Mouse (Mus musculus) frontal cortex, postnatal 10 days (tissue): ENCODE results near the gene Mecom.

Experiments used
- DNase-seq, 2 experiments: peaks; one replicate each; pipeline ENCODE4 v3.0.0; 2022; ENCODE audit warnings: low spot score in 2 of 2, mixed read lengths in 1 of 2

The Mecom gene

DNA sequence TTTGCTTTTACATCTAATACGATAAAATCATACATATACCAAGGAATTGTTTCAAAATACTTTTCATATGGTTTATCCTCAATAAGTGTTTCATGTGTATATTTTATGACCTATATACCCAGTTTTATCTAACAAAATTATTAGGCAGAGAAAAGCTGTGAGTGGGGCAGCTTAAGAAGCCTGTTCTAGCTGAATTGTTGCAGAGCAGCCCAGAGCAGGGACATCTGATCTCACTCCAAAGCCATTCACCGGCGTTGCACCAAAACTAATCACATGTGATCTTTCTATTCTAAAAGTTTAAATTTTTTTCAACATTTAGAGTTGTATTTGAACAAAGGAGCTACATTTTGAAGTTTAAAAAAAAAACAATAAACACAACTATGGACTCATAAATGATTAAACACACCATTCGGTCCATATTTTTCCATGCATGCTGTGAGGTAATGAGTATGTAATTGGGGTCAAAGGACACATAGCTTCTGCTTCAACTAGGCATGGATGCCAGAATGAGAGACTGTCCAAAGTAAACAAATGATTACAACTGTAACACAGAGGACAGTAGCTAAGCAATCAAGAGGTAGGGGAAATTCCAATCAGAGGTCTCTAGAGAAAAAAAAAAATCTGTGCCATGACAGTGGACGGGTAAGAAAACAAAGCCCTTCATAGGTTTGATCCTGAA, 64.7 kb downstream of the Mecom start:
- no peak for DNase-seq

DNA sequence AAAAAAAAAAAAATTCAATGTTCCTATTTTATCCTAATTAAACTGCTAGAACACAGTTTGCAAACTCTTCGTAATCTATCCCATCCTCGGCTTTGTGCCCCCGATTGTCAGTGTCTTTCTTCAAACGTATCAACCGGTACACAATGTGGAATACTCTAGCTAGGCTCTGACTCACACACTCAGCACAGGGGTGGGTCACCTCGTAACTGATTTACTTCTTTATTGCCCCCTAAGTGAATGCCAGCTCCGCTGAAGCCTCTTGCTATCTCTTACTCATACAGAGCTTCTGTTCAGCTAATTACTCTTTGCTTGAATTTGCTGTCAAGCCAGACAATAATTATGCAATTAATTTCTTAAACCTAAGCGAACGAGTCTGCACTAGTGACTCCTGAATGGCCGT, 66.1 kb downstream of the Mecom start:
- DNase-seq = no peak

- no peak for DNase-seq
These were observed 67.3 kb downstream of the Mecom start for GRCm38 (mm10) chr3:30480551-30480950.

DNA sequence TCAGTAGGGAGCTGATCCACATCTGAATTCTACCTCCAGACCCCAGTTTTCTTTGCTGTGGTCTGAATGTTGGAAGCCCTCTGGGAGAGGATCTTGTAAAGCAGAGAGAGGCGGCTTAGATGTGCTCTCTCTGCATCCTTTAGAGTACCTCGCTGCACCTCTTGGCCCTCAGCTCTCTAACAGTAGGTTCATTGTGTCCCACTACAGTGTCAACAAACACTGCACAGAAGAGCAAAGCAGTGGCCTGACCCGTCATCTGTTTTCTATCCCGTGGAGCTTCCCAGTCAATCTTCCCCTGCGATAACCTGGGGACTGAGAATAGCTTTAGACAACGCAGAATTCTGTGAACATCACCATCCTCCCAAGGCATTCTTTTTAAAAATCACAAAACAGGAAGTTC, 69.6 kb downstream of the Mecom start:
- no peak for DNase-seq

- no peak for DNase-seq
These were observed 70.8 kb downstream of the Mecom start for GRCm38 (mm10) chr3:30477008-30477407.

- DNase-seq = no peak
These were observed 72.2 kb downstream of the Mecom start for GRCm38 (mm10) chr3:30475591-30475990.

- DNase-seq = no peak
These were observed 79.6 kb downstream of the Mecom start for GRCm38 (mm10) chr3:30468068-30468835.

DNA sequence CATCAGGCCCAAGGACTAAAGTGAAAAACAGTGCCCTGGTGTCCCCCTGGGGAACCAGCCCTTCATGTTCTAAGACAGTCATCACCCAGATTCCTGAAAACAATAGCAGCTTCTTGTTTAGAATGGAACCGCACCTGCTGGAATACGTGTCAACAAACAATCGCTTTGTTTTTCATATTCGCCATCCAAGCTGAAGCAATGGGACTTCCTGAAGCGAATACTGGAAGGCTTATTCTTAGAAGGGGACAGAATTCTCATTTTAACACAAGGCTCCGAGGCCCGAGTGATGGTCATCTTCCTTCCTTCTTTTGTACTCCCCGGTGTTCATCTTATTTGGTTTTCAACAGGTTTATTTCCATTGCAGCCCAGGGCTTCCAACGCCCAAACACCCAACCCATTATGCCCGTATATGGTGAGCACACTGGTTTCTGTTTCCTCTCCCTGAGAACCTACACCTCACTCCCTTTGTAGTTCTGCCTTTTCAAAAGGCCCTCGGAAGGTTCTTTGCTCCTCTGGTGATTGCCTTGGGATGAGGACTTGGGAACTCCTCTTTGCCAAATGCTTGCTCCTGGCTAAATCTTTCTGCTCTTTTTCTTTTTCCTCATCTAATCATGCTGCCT, 81.7 kb downstream of the Mecom start:
- DNase-seq = no peak

DNA sequence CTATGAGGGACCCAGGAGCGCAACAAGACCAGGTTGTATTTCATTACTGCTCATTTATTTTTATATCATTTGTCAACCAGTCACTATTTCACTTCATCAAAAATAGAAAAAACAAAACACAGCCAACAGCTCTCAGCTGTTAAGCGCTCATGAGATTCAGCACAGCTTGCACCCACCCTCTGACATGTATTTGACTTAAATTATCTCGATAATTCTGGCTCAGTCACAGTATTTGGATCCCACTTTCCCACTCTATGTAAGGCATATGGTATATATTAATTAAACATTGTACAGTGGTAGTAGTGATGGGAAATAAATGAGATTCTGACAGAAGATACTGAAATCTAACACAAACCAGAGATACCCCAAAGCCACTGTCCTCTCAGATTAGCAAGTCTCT, 83.3 kb downstream of the Mecom start:
- DNase-seq = no peak

DNA sequence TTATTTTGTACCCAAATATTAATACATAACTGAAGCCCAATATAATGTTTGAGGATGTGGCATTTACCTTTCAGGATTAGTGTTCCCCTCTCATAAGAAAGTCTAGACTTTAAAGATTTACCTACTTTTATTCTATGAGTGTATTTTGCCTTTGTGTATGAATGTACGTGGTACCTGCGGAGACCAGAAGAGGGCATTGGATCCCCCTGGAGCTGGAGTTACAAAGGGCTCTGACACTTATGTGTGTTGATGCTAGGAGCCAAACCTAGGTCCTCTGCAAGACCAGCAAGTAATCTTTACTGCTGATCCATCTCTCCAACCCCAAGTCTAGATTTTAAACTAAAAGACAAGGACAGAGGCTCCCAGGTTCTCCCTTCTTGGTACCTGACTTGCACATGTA, 86.0 kb downstream of the Mecom start:
- DNase-seq = no peak

DNA sequence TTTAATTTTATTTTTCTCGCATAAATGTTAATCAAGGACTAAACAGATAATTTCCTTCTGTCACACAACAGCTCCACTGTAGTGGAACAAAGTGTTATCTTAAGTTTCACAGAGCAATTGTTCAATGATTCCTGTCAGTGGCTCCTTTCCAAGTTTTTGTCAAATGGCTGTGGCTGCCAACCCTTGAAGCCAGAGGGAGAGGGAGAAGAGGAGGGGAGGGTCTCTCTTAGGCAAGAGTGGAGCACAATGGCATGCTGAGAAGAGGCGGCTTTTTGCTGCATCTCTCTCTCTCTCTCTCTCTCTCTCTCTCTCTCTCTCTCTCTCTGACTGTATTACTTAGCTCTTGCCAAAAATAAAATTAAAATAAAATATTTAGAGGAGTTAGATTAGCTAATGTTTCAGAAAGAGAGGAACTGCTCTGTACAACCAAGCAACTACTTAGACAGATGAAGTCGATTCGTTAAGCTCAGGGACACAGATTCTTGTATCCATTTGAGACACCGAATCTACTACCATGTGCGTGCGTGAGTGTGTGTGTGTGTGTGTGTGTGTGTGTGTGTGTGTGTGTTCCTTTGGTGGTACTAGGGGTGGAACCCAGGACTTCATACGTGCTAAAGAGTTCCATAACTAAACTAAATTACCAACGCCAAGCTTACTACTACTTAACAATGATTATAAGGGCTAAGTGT, 86.8 kb downstream of the Mecom start:
- DNase-seq = no peak

- no peak for DNase-seq
These were observed 88.2 kb downstream of the Mecom start for GRCm38 (mm10) chr3:30459626-30460025.

DNA sequence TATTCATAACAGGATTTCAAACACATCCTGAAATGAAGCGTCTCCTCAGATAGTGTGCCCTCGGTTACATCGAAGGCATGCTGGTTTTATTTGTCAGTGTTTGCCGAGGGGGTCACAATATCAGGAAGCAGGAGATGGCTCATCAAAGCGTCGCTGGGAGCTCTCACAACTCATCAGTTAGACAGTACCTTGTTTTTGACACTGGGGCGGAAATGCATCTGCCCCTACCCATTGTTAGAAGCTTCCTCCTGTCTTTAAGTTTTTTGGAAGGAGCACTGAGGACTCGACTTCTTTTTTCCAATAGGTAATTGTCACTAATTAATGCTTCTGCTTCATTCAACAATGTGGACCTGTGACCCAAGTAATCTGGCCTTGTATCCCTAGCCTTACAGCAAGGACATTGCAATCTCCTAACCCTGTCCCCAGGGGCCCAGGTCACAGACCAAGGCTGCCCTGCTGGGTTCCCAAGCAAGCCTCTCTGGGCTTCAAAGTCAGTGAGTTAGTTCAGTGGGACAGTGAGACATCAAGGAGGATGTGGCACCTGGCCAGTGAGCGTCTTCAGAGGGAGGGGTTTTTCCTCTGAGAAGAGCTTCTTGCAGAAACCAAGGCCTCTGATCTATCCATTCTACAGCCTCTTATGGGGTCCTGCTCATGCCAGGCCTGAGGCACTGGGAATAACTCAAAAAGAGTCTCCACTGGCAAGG, 89.7 kb downstream of the Mecom start:
- no peak for DNase-seq

GRCm38 (mm10) chr3:30455902-30456301, 91.9 kb downstream of the Mecom start:
- DNase-seq = no peak

GRCm38 (mm10) chr3:30453546-30454455, 94.0 kb downstream of the Mecom start:
- DNase-seq = no peak

DNA sequence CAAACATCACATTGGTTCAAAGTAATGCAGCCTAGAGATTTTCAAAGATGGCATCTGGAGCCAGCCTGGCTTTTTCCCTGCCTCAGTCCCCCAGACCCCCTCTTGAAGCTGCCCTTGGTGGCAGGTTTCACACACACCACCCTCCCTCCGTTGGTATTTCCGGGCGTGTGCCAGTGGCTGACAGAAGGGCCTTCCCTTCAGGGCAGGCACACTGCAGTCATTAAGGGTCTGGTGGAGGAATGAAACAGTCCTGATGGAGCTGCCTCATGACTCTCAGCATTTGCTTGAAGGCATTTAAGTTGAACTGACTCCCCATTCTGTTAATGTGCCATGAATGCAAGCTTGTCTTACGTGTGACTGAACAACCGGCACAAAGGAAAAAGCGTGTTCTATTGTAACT, 94.8 kb downstream of the Mecom start:
- no peak for DNase-seq

GRCm38 (mm10) chr3:30452511-30452910, 95.3 kb downstream of the Mecom start:
- no peak for DNase-seq

DNA sequence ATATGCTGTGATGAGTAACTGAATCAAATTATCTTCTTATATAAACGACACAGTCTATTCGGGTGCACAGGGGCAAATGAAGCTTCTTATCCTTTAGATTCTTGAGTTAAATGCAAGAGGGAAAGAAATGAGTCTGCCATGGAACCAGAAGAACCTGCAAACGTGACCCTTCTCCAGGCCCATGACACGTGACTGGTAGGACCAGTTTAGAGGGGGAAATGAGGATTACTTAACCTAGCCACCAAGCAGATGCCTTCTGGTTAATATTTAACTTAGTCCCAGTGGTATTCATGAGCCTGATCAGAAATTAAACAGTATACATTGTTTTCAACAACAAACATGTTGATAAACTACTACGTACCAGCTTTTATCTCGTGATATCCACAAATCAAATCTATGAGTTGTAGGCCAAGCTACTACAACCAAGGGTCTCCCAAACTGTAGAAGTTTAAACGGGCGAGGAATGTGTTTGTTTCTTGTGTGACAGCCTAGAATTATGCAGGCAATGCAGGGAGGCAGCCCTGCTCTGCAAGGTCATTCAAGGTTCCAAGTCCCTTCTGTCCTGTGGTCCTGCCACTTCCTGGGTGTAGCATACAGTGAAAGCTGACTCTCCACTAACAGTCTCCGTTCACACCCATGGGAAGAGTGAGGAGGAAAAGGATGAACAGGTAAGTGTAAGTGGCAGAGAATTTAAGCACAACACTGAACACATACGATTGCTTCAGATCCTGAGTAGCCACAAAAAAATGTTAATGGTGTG, 97.4 kb downstream of the Mecom start:
- DNase-seq = no peak

- DNase-seq = no peak
These were observed 99.2 kb downstream of the Mecom start for GRCm38 (mm10) chr3:30448624-30449023.

GRCm38 (mm10) chr3:30445970-30446442, 101.8 kb downstream of the Mecom start:
- DNase-seq = no peak
